Mouse (Mus musculus) urinary bladder, postnatal 14 days (tissue): ENCODE measurements around the gene Pde12.

Experiments
- DNase-seq: peaks from one replicate; pipeline ENCODE4 v3.0.0; 2021; ENCODE audit warnings: low spot score

The Pde12 gene

GRCm38 (mm10) chr14:26643006-26643624, 26.6 kb downstream of the Pde12 start:
- no peak for DNase-seq

GRCm38 (mm10) chr14:26639961-26640360, 29.7 kb downstream of the Pde12 start:
- peak; percentile 6 for DNase-seq

DNA sequence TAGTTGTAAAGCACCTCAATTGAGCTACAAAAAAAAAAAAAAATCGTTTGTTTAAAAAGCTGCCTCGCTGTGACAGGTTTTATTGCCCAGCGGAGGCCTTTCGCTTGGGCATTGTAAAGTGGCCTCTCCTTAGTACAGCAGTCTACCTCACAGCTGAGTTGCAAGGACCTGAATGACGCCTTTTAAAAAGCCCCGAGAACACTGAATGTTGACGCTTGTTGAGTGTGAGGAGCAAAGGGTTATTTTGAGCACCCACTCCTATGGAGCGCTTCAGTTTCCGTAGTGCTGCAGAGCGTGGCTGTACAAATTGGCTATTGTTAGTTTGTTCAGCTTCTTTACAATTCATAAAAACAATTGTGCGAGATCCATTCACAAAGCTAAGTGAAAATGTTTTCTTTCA, 30.4 kb downstream of the Pde12 start:
- DNase-seq = no peak

DNA sequence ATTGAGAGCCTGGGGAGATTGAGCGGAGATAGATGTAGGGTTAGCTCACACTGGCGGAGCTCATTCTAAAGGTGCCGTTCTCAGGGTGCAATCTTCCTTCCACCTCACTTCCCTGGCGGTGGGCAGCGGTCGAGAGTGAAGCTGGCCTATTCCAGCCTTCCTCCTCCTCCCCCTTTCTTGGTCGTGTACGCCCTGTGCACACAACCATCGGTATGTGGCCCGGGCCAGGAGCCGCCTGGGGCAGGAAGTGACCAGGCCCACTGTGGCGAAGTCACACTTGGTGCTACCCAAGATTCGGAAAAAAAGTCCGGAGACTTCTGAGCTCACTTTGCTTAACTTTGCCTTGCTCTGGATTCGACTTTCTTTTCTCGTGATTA, 31.0 kb downstream of the Pde12 start:
- DNase-seq = peak; percentile 76

DNA sequence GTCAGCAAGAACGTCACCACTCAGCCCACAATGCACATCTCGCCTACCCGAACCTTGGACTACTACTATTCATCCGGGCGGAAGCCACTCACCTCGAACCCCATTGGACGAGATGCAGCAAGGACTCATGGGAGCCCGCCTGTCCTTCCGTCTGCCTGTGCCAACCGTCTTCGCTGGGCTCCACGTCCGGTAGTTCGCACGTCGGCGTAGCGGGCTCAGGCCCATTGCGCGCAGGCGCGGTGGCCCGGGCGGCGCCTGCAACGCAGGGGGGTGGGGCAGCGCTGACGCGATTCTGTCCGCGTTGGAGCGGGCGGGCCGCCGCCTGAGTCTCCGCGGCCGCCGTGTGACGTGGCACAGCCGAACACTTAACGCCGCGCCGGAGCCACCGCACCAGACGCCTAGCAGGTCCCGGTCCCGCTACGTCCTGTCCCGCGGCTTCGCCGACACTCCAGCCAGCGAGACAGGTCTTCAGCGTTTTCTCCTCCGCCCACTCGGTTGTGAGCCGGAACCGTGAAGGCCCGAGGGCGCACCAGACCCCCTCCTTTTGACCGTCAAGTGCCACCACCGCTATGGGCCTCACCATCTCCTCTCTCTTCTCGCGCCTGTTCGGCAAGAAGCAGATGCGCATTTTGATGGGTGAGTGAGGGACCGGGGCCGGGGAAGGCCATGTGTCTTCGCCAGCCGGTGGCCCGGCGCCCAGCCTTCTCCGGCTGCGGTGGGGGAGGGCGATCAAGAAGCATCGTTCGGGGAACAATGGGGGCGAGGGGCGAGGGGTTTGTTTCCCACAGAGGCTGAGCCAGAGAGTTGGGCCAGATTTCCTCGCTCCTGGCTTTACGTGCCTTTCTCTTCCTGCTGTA, 31.6 kb downstream of the Pde12 start, which contains the start of gene Arf4:
Gene Arf4, plus strand, starts transcription at position 224 of the 857 bp plus-strand sequence.
- DNase-seq = peak; percentile 97

GRCm38 (mm10) chr14:26637025-26637850, 32.4 kb downstream of the Pde12 start:
- peak; percentile 17 for DNase-seq

GRCm38 (mm10) chr14:26626605-26627140, 43.0 kb downstream of the Pde12 start:
- no peak for DNase-seq

- no peak for DNase-seq
Measured at GRCm38 (mm10) chr14:26625301-26625700, 44.4 kb downstream of the Pde12 start.

GRCm38 (mm10) chr14:26610689-26611088, 59.0 kb downstream of the Pde12 start:
- no peak for DNase-seq
